Mouse (Mus musculus) MEL (cell line): ENCODE results near the gene Cyp2d26. TPM values are rescaled to one million over a fixed set of nuclear protein-coding genes. Genes with fewer than 3 reads are reported as not detected.

Experiments used
- DNase-seq: peaks from one replicate; pipeline ENCODE4 v3.0.0; 2011; ENCODE audit warnings: low read depth, low spot score
- H3K27ac ChIP-seq: 2 replicates; pipeline ENCODE4 v1.5.1; 2012; ENCODE audit warnings: low read depth, mild to moderate bottlenecking, control low read depth, low read length, moderate library complexity; ENCODE audit not compliant: control insufficient read depth
- H3K27me3 ChIP-seq, 2 experiments: fragments of 150-350 bp in 1 of 2; sonication (generic) in 1 of 2; 2 replicates each; pipeline ENCODE4 v1.6.1; 2012; ENCODE audit warnings: low read length in 2 of 2, mild to moderate bottlenecking in 2 of 2, improper control_type of control experiment in 1 of 2, moderate library complexity in 1 of 2; ENCODE audit not compliant: insufficient read depth in 2 of 2, control insufficient read depth in 1 of 2
- H3K36me3 ChIP-seq, 2 experiments: 2 replicates each; pipeline ENCODE4 v1.6.1; 2012 to 2014; ENCODE audit warnings: low read length in 2 of 2, improper control_type of control experiment in 1 of 2, inconsistent platforms in 1 of 2, mild to moderate bottlenecking in 1 of 2; ENCODE audit not compliant: insufficient read depth in 2 of 2, control insufficient read depth in 1 of 2
- H3K4me1 ChIP-seq, 2 experiments: fragments of 150-350 bp in 1 of 2; sonication (generic) in 1 of 2; 2 replicates each; pipeline ENCODE4 v1.6.1; 2012; ENCODE audit warnings: low read length in 2 of 2, improper control_type of control experiment in 1 of 2, mild to moderate bottlenecking in 1 of 2; ENCODE audit not compliant: insufficient read depth in 2 of 2, control insufficient read depth in 1 of 2
- H3K4me3 ChIP-seq, 2 experiments: fragments of 150-350 bp in 1 of 2; sonication (generic) in 1 of 2; 2 replicates each; pipeline ENCODE4 v1.5.1; 2012; ENCODE audit warnings: low read depth in 2 of 2, low read length in 2 of 2, mild to moderate bottlenecking in 2 of 2, moderate library complexity in 2 of 2, control low read depth in 1 of 2, improper control_type of control experiment in 1 of 2; ENCODE audit not compliant: control insufficient read depth in 1 of 2, insufficient read depth in 1 of 2
- H3K79me2 ChIP-seq: 2 replicates; pipeline ENCODE4 v1.6.1; 2012; ENCODE audit warnings: mild to moderate bottlenecking, low read length, moderate library complexity; ENCODE audit not compliant: control insufficient read depth, poor library complexity, insufficient read depth
- H3K9ac ChIP-seq: 2 replicates; pipeline ENCODE4 v1.6.1; 2012; ENCODE audit warnings: low read depth, mild to moderate bottlenecking, control low read depth, low read length, moderate library complexity; ENCODE audit not compliant: control insufficient read depth, poor library complexity, severe bottlenecking
- H3K9me3 ChIP-seq: fragments of 150-350 bp; sonication (generic); replicated peaks from 2 replicates; pipeline ENCODE4 v1.6.1; 2012; ENCODE audit warnings: mild to moderate bottlenecking, low read length, improper control_type of control experiment, moderate library complexity; ENCODE audit not compliant: insufficient read depth
- BHLHE40 ChIP-seq: IDR thresholded peaks from 2 replicates; pipeline ENCODE4 v1.6.1; 2012; ENCODE audit warnings: low read depth, mild to moderate bottlenecking, inconsistent platforms, low read length, improper control_type of control experiment, borderline replicate concordance
- CHD1 ChIP-seq: IDR thresholded peaks from 2 replicates; pipeline ENCODE4 v1.6.1; 2012; ENCODE audit warnings: low read depth, mild to moderate bottlenecking, inconsistent platforms, low read length, improper control_type of control experiment
- CHD2 ChIP-seq: IDR thresholded peaks from 2 replicates; pipeline ENCODE4 v1.6.1; 2011; ENCODE audit warnings: low read length, improper control_type of control experiment
- CTCF ChIP-seq, 3 experiments: IDR thresholded peaks in 2 of 3; conservative IDR thresholded peaks in 1 of 3; 2 replicates each; pipeline ENCODE4 v1.5.1; 2011 to 2012; ENCODE audit warnings: low read length in 3 of 3, low read depth in 2 of 3, mild to moderate bottlenecking in 2 of 3, improper control_type of control experiment in 1 of 3, inconsistent platforms in 1 of 3, mixed read lengths in 1 of 3, moderate library complexity in 1 of 3; ENCODE audit not compliant: control insufficient read depth in 1 of 3, insufficient read depth in 1 of 3, poor library complexity in 1 of 3, severe bottlenecking in 1 of 3
- ELF1 ChIP-seq: IDR thresholded peaks from 2 replicates; pipeline ENCODE4 v1.6.1; 2014; ENCODE audit warnings: low read depth, mild to moderate bottlenecking, inconsistent platforms, low read length, improper control_type of control experiment, moderate library complexity
- EP300 ChIP-seq, 2 experiments: IDR thresholded peaks; 2 replicates each; pipeline ENCODE4 v1.6.1; 2011; ENCODE audit warnings: improper control_type of control experiment in 2 of 2, low read length in 2 of 2, low read depth in 1 of 2, mild to moderate bottlenecking in 1 of 2
- ETS1 ChIP-seq: IDR thresholded peaks from 2 replicates; pipeline ENCODE4 v1.6.1; 2012; ENCODE audit warnings: low read depth, mild to moderate bottlenecking, inconsistent platforms, low read length, improper control_type of control experiment, moderate library complexity
- GABPA ChIP-seq: IDR thresholded peaks from 2 replicates; pipeline ENCODE4 v1.6.1; 2012; ENCODE audit warnings: low read depth, mild to moderate bottlenecking, inconsistent platforms, low read length, improper control_type of control experiment, moderate library complexity
- GATA1 ChIP-seq: IDR thresholded peaks from 2 replicates; pipeline ENCODE4 v1.6.1; 2011; ENCODE audit warnings: low read depth, low read length, improper control_type of control experiment
- KAT2A ChIP-seq: conservative IDR thresholded peaks from 2 replicates; pipeline ENCODE4 v1.6.1; 2012; ENCODE audit warnings: low read depth, low read length, improper control_type of control experiment, inconsistent platforms
- MXI1 ChIP-seq: IDR thresholded peaks from 2 replicates; pipeline ENCODE4 v1.6.1; 2011; ENCODE audit warnings: mild to moderate bottlenecking, low read depth, low read length, improper control_type of control experiment
- MYB ChIP-seq: IDR thresholded peaks from 2 replicates; pipeline ENCODE4 v1.6.1; 2011; ENCODE audit warnings: mild to moderate bottlenecking, low read depth, low read length, improper control_type of control experiment
- MYC ChIP-seq: IDR thresholded peaks from 2 replicates; pipeline ENCODE4 v1.6.1; 2011; ENCODE audit warnings: low read depth, mild to moderate bottlenecking, low read length, improper control_type of control experiment, moderate library complexity
- NELFE ChIP-seq: IDR thresholded peaks from 2 replicates; pipeline ENCODE4 v1.6.1; 2011; ENCODE audit warnings: low read depth, low read length, improper control_type of control experiment
- POLR2A ChIP-seq, 2 experiments: IDR thresholded peaks; 2 replicates each; pipeline ENCODE4 v1.6.1; 2011 to 2012; ENCODE audit warnings: low read length in 2 of 2, mild to moderate bottlenecking in 2 of 2, control low read depth in 1 of 2, improper control_type of control experiment in 1 of 2, low read depth in 1 of 2, moderate library complexity in 1 of 2; ENCODE audit not compliant: control insufficient read depth in 1 of 2, insufficient read depth in 1 of 2, poor library complexity in 1 of 2
- RAD21 ChIP-seq: IDR thresholded peaks from 2 replicates; pipeline ENCODE4 v1.6.1; 2011; ENCODE audit warnings: mild to moderate bottlenecking, low read depth, low read length, improper control_type of control experiment
- RCOR1 ChIP-seq: IDR thresholded peaks from 2 replicates; pipeline ENCODE4 v1.6.1; 2012; ENCODE audit warnings: low read depth, mild to moderate bottlenecking, inconsistent platforms, low read length, improper control_type of control experiment
- SIN3A ChIP-seq: IDR thresholded peaks from 2 replicates; pipeline ENCODE4 v1.6.1; 2012; ENCODE audit warnings: low read length, improper control_type of control experiment, inconsistent platforms
- SMC3 ChIP-seq: IDR thresholded peaks from 2 replicates; pipeline ENCODE4 v1.6.1; 2011; ENCODE audit warnings: low read depth, low read length, improper control_type of control experiment
- TAL1 ChIP-seq: IDR thresholded peaks from 2 replicates; pipeline ENCODE4 v1.6.1; 2012; ENCODE audit warnings: mild to moderate bottlenecking, inconsistent platforms, low read length, moderate library complexity, mixed read lengths
- TCF12 ChIP-seq: IDR thresholded peaks from 2 replicates; pipeline ENCODE4 v1.6.1; 2014; ENCODE audit warnings: low read depth, mild to moderate bottlenecking, inconsistent platforms, low read length, improper control_type of control experiment, moderate library complexity
- USF2 ChIP-seq, 2 experiments: IDR thresholded peaks; 2 replicates each; pipeline ENCODE4 v1.6.1; 2011 to 2012; ENCODE audit warnings: improper control_type of control experiment in 2 of 2, low read length in 2 of 2, borderline replicate concordance in 1 of 2, inconsistent platforms in 1 of 2, low read depth in 1 of 2, mild to moderate bottlenecking in 1 of 2; ENCODE audit not compliant: insufficient read depth in 1 of 2
- ZC3H11A ChIP-seq: IDR thresholded peaks from 2 replicates; pipeline ENCODE4 v1.6.1; 2012; ENCODE audit warnings: low read depth, mild to moderate bottlenecking, inconsistent platforms, low read length, improper control_type of control experiment
- ZKSCAN1 ChIP-seq: IDR thresholded peaks from 2 replicates; pipeline ENCODE4 v1.6.1; 2012; ENCODE audit warnings: low read depth, mild to moderate bottlenecking, inconsistent platforms, low read length, improper control_type of control experiment, moderate library complexity
- ZMIZ1 ChIP-seq: IDR thresholded peaks from 2 replicates; pipeline ENCODE4 v1.6.1; 2012; ENCODE audit warnings: low read depth, mild to moderate bottlenecking, inconsistent platforms, low read length, improper control_type of control experiment, moderate library complexity
- ZNF384 ChIP-seq: IDR thresholded peaks from 2 replicates; pipeline ENCODE4 v1.6.1; 2012; ENCODE audit warnings: low read depth, mild to moderate bottlenecking, inconsistent platforms, low read length, improper control_type of control experiment
- polyA plus RNA-seq, 2 experiments: library from polyadenylated mRNA; stranded (reverse) in 1 of 2; unstranded in 1 of 2; fragments of >175 nt in 1 of 2; fragments of >200 nt in 1 of 2; gene quantifications; 2 replicates each; pipeline versions ENCODE4 v1.2.1 to v1.2.4; 2012; ENCODE audit warnings: low replicate concordance in 2 of 2, low read depth in 1 of 2; ENCODE audit not compliant: insufficient read length in 2 of 2, insufficient read depth in 1 of 2, missing spikeins in 1 of 2
- total RNA-seq: library from RNA; depleted of rRNA; stranded (reverse); fragments of 300-350 nt; gene quantifications from 2 replicates; pipeline ENCODE4 v1.2.3, GENCODE M21; 2012

Cyp2d26 gene
- total and polyA plus RNA-seq, 3 experiments, result not detected

DNA sequence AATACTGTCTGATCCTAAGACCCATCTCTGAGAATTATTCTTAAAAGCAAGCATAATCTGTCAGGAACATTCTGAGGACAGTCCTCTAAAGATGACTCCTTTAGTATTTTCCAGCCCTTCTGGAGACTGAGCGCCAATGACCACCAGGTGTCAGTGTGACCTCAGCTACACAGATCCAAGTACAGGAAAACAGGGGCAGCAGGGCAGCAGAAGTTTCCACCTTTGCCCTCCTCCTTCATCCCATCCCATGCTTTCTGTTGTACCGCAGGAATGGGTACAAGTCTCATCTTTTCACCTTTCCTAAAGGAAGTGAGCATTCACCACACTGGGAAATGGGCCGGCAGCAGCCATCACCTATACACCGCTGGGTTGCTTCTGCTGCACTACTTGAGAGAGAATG is 20.7 kb upstream of the Cyp2d26 start:
- no peak for TF ChIP-seq BHLHE40
- peak; percentile 73 to 82 (median 79) for TF ChIP-seq CTCF (IDR thresholded peaks at IDR 0.05 in 2 of 3, conservative IDR thresholded peaks at IDR 0.05 in 1 of 3; ENCODE audit: control insufficient read depth in 1 of 3, insufficient read depth in 1 of 3, low read depth in 2 of 3, low read length in 3 of 3, poor library complexity in 1 of 3, severe bottlenecking in 1 of 3)
- TF ChIP-seq ZC3H11A, result peak; percentile 61
- peak; percentile 83 for TF ChIP-seq SMC3
- TF ChIP-seq RAD21, result peak; percentile 80
- TF ChIP-seq, all 39 proteins: peak for 4
- H3K4me3 ChIP-seq, result no peak overlapping the region
- DNase-seq, result peak; percentile 55
- no peaks in the 10 kb centered on the region for H3K27me3 ChIP-seq
- H3K36me3 ChIP-seq, result peaks cover 3 to 31% of the 10 kb centered on the region in 2 experiments
- no peaks in the 10 kb centered on the region for H3K79me2 ChIP-seq
- no peaks in the 10 kb centered on the region for H3K9me3 ChIP-seq
- H3K9ac ChIP-seq, result no peak overlapping the region
- no peak overlapping the region for H3K27ac ChIP-seq
- peaks cover 11 to 21% of the 10 kb centered on the region in 2 experiments for H3K4me1 ChIP-seq

DNA sequence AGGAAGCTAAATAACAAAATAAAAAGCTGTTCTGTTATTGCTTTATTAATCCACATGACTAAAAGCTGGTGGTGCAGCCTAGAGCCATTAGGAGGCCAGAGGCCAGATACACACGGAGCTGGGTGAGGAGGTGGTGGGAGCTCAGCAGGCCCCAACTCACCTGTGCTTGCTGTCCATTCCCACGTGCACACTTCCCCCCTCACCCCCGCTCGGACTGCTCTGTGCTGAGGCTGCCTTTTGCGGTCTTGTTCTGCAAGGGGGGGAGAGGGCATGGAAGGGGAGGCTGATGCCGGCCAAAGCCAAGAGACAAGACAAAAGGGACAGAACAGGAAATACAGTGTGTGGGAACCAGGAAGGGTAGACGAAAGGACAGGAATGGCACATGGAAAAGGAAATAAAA is 20.2 kb upstream of the Cyp2d26 start:
- no peak for DNase-seq
- H3K9ac ChIP-seq, result no peak overlapping the region
- H3K36me3 ChIP-seq, result peaks cover 3 to 36% of the 10 kb centered on the region in 2 experiments
- no peaks in the 10 kb centered on the region for H3K9me3 ChIP-seq
- H3K27me3 ChIP-seq, result no peaks in the 10 kb centered on the region
- peaks cover 14 to 26% of the 10 kb centered on the region in 2 experiments for H3K4me1 ChIP-seq
- no peaks in the 10 kb centered on the region for H3K79me2 ChIP-seq
- no peak overlapping the region for H3K4me3 ChIP-seq
- H3K27ac ChIP-seq, result no peak overlapping the region
- TF ChIP-seq ZMIZ1 (no peak), ELF1 (no peak), CHD2 (no peak), GATA1 (no peak), MXI1 (no peak), CHD1 (no peak), RCOR1 (no peak), NELFE (no peak), USF2 (IDR thresholded peaks at IDR 0.05; ENCODE audit: borderline replicate concordance in 1 of 2, insufficient read depth in 1 of 2, low read depth in 1 of 2, low read length in 2 of 2) (no peak), ZKSCAN1 (no peak), RAD21 (no peak), MYB (no peak)

DNA sequence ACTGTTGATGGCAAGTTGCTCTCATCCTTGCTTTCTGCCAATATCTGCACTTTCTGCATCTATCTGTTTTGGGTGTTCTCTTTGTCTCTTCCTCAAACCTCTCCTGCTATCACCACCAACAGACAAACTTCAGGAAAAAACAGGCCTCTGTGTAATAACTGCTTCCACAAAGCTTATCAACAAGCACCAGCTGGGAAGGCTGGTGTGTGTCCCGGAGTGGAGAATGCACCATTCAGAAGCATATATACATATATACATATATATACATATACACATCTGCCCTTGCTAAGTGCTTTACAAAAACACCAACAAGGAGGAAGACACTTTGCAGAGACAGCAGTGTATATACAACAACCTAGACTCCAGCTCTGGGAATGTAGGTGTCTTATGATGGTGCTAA is 16.5 kb upstream of the Cyp2d26 start:
- H3K79me2 ChIP-seq, result no peaks in the 10 kb centered on the region
- H3K27ac ChIP-seq, result peak overlapping the region; percentile 83
- no peaks in the 10 kb centered on the region for H3K9me3 ChIP-seq
- H3K4me1 ChIP-seq, result peaks cover 14 to 26% of the 10 kb centered on the region in 2 experiments
- H3K4me3 ChIP-seq, result no peak overlapping the region
- no peak overlapping the region for H3K9ac ChIP-seq
- H3K36me3 ChIP-seq, result peaks cover 3 to 42% of the 10 kb centered on the region in 2 experiments; a peak in 3 of 4 replicates
- DNase-seq, result peak; percentile 91
- no peaks in the 10 kb centered on the region for H3K27me3 ChIP-seq
- TF ChIP-seq MYB, result peak; percentile 91
- peak; percentile 98 for TF ChIP-seq TCF12
- no peak for TF ChIP-seq POLR2A (IDR thresholded peaks at IDR 0.05; ENCODE audit: control insufficient read depth in 1 of 2, insufficient read depth in 1 of 2, low read depth in 1 of 2, low read length in 2 of 2, poor library complexity in 1 of 2)
- TF ChIP-seq GATA1, result peak; percentile 96
- TF ChIP-seq EP300 (IDR thresholded peaks at IDR 0.05; ENCODE audit: low read depth in 1 of 2, low read length in 2 of 2), result peak; percentile 98 to 99
- peak; percentile 62; the same call in 1 of the 2 replicates for TF ChIP-seq ZNF384
- peak; percentile 91 for TF ChIP-seq SIN3A
- 0 out of 2 replicates have a peak, but pooled peaks have one; percentile 51 for TF ChIP-seq MYC
- no peak for TF ChIP-seq KAT2A
- no peak for TF ChIP-seq GABPA
- peak; percentile 98 for TF ChIP-seq TAL1
- peak; percentile 37; the same call in 1 of the 2 replicates for TF ChIP-seq BHLHE40
- peak; percentile 98 for TF ChIP-seq ETS1
- peak; percentile 85 for TF ChIP-seq RCOR1
